Mouse (Mus musculus) olfactory bulb, adult 2 months (tissue): Measurements from ENCODE around the gene Idnk.

Experiments used
- CTCF ChIP-seq: fragments of 200-500 bp; IDR thresholded peaks from 2 replicates; pipeline ENCODE4 v1.5.1; 2012; ENCODE audit warnings: low read depth, mild to moderate bottlenecking, low read length, moderate library complexity; ENCODE audit not compliant: insufficient read depth
- POLR2A ChIP-seq: fragments of 200-500 bp; IDR thresholded peaks from 2 replicates; pipeline ENCODE4 v1.6.1; 2012; ENCODE audit warnings: mild to moderate bottlenecking, low read depth, low read length, moderate library complexity; ENCODE audit not compliant: insufficient read depth

GRCm38 (mm10) chr13:58191516-58191915 lies 34.1 kb downstream of the Idnk start:
- TF ChIP-seq POLR2A (no peak), CTCF (no peak)
